Mouse (Mus musculus) brain, embryonic 14.5 days (tissue): Measurements from ENCODE around the gene 3110001I22Rik. TPM values are rescaled to one million over a fixed set of nuclear protein-coding genes. Genes with fewer than 3 reads are reported as not detected.
"Not testable (repeated sequence)": the region's sequence is repeated elsewhere in the genome, so short reads cannot be mapped to it uniquely, and the experiment has no call there.

Source experiments
- DNase-seq: peaks from one replicate; pipeline ENCODE4 v3.0.0-alpha.2; 2011; ENCODE audit warnings: low read depth
- CTCF ChIP-seq: fragments of 200-500 bp; IDR thresholded peaks from 2 replicates; pipeline ENCODE4 v1.5.1; 2012; ENCODE audit warnings: inconsistent platforms, mild to moderate bottlenecking, moderate library complexity, borderline replicate concordance; ENCODE audit not compliant: insufficient read depth, insufficient read length; ENCODE audit errors: extremely low read depth
- POLR2A ChIP-seq: fragments of 200-500 bp; IDR thresholded peaks from 2 replicates; pipeline ENCODE4 v1.6.1; 2012; ENCODE audit warnings: mild to moderate bottlenecking, inconsistent platforms, borderline replicate concordance; ENCODE audit not compliant: poor library complexity, insufficient read depth, insufficient read length, severe bottlenecking; ENCODE audit errors: extremely low read depth
- polyA plus RNA-seq: library from polyadenylated mRNA; depleted of rRNA; stranded (reverse); fragments of >200 nt; gene quantifications from 2 replicates; pipeline ENCODE4 v1.2.3, GENCODE M21; 2012; rRNA removed

3110001I22Rik gene
- 5.4 TPM in 2 replicates for polyA plus RNA-seq

GRCm38 (mm10) chr16:13671685-13672385 is at the start of gene 3110001I22Rik, which contains the start of gene Bfar:
TSS of gene 3110001I22Rik (plus strand) at chr16:13671929.
TSS of gene Bfar (plus strand) at chr16:13671858.
- TF ChIP-seq CTCF (no peak), POLR2A (peak; percentile 64; the same call in 1 of the 2 replicates)

DNA sequence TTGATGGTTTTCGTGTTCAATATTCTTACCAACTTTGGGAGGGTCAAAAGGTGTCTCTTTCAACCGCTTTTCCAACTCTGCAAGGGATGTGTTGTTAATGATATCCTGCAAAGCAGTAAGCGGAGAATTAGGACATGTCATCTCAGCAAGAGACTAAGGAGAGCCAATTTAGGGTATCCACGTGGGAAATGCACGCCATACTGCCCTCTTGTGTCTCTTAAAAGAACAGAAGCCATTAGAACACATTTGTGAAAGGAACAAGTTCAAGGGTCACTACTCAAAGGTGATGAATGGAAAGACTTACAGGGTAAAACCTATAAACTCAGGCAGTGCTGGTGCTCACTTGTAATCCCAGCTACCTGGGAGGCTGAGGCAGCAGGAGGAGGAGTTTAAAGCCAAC is 43.4 kb upstream of the 3110001I22Rik start:
- DNase-seq: peak; percentile 63
- TF ChIP-seq POLR2A: no peak
- TF ChIP-seq CTCF: peak; percentile 41; the same call in 1 of the 2 replicates

More at GRCm38 (mm10) chr16:13671685-13672385, at the start of gene 3110001I22Rik, which contains the start of gene Bfar:
- DNase-seq: peak; percentile 98

DNA sequence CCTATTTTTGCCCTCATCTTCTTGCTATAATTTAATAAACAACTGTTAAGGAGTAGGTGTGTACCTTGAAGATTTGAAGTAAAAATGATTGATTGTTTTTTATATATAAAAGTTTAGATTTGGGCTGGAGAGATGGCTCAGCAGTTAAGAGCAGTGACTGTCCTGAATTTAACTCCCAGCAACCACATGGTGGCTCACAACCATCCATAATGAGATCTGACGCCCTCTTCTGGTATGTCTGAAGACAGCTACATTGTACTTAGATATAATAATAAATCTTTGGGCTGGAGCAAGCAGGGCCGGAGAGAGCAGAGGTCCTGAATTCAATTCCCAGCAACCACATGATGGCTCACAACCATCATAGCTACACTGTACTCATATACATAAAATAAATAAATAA is 33.5 kb upstream of the 3110001I22Rik start:
- DNase-seq: not testable (repeated sequence)

DNA sequence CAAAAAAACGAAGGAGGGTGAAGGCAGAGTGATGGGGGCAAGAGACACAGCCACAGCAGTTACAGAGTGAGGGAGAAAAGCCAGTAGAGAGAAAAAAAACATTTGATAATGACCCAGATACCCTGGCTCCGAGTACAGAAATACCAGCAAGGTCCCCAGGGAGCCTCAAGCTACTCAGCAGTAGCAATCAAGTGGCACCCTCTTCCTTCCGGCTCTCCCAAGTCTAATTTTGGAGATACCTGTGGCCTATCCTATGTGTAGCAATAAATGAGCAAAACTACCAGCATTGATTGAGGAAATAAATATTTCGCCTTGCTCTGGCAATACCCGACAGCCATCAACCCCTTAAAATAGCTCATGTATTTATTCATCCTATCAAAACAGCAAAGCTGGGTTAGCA is 32.2 kb upstream of the 3110001I22Rik start:
- no peak for TF ChIP-seq POLR2A
- no peak for TF ChIP-seq CTCF
- DNase-seq: no peak

DNA sequence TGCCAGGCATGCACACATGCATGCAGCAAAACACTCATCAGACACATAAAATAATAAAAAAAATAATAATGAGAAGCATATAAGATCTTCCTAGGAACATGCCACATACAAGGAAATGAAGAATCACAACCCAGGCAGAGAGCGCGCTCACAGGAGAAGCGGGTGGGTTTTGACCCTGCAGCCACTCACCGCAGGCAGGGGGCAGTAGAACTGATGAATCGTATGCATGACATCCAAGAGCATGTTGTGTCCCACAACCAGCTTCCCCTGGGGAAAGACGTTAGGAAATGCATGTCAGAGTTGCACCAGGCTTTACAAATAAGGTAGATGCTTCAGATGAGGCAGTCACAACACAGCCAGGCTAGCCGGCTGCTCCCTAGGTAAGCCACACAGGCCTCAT is 31.7 kb upstream of the 3110001I22Rik start:
- TF ChIP-seq CTCF (peak; percentile 37; the same call in 1 of the 2 replicates), POLR2A (no peak)
- DNase-seq: peak; percentile 3

- no peak for TF ChIP-seq CTCF
- TF ChIP-seq POLR2A: no peak
- DNase-seq: no peak
Measured at GRCm38 (mm10) chr16:13644474-13644873, 27.3 kb upstream of the 3110001I22Rik start.

GRCm38 (mm10) chr16:13645930-13646329 is 25.8 kb upstream of the 3110001I22Rik start:
- TF ChIP-seq POLR2A: no peak
- TF ChIP-seq CTCF: no peak
- no peak for DNase-seq

- no peak for DNase-seq
- TF ChIP-seq POLR2A (no peak), CTCF (no peak)
Measured at GRCm38 (mm10) chr16:13658886-13659285, 12.8 kb upstream of the 3110001I22Rik start.

DNA sequence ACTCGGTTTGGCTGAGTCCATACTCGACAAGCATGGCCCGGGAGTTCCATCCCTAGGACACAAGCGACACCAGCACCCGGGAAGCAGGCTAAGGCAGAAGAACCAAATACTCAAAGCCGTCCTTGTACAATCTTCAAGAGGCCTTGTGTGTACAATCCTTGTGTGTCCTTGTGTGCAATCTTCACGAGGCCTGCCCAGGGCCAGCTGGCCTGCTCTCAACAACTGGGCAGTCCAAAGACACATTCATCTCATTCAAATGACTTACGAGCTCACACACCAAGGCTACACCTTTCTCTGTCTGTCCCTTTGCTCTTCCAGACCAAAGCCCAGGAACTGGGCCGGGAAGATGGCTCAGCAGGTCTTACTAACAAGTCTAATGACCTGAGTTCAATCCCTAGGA is 11.0 kb upstream of the 3110001I22Rik start:
- TF ChIP-seq POLR2A (no peak), CTCF (no peak)
- DNase-seq: no peak

DNA sequence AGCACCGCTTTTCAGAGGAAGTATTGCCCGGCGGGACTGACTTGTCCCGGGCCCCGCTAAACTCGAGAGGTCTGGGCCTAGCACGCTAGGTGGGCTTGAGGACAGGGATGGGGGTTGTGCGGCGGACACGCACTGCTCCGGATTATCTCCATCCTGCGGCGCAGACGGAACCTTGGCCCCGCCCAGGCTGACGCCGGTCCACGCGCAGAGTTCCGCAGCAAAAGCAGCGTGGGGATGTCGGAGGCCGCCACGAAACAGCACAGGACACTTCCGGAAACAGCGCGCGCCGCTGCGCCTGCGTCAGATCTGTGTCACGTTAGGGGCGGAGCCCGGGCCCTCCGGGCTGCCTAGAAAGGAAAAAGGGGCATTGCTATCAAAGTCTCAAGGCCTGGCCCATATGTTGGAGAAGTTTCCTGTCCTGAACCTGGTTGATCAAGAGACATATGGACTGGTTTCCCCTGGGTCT is 3.8 kb upstream of the 3110001I22Rik start, which contains the start of gene Parn:
TSS of gene Parn (minus strand) at position 293 of the 466 bp plus-strand sequence.
- TF ChIP-seq CTCF (no peak), POLR2A (peak; percentile 36; the same call in 1 of the 2 replicates)

GRCm38 (mm10) chr16:13668402-13669108 is 3.2 kb upstream of the 3110001I22Rik start:
- no peak for DNase-seq
- TF ChIP-seq POLR2A: no peak
- TF ChIP-seq CTCF: no peak

More for the DNA sequence above, 3.8 kb upstream of the 3110001I22Rik start, which contains the start of gene Parn:
- peak; percentile 96 for DNase-seq

DNA sequence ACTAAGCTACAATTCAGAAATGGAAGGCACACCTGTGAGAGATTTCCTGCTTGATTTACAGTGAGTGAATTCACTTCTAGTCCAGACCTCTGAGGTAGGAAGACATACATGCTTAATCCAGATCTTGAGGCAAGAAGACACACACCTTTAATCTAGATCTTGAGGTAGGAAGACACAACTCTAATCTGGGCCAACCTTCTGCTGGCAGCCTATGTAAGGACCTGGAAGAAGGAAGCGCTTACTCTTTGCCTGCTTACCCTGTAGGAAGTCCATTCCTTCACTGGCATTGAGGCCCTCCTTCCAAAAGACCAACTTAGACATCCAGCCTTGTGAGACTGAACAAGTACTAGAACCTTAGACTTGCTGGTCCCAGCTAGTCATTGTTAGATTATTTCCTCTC is 2.4 kb upstream of the 3110001I22Rik start:
- no peak for DNase-seq
- no peak for TF ChIP-seq CTCF
- no peak for TF ChIP-seq POLR2A

- DNase-seq: not testable (repeated sequence)
Measured at GRCm38 (mm10) chr16:13670896-13671295, 833 bp upstream of the 3110001I22Rik start.
